Mouse (Mus musculus) layer of hippocampus, adult 11-12 months (tissue): ENCODE results near the gene Cacna1b.

ENCODE experiments used
- DNase-seq: peaks from one replicate; pipeline ENCODE4 v3.0.0; 2022; ENCODE audit warnings: low spot score

The Cacna1b gene

GRCm38 (mm10) chr2:24718906-24719305 lies 44.0 kb downstream of the Cacna1b start:
- DNase-seq, result no peak

- no peak for DNase-seq
These were observed 45.0 kb downstream of the Cacna1b start for GRCm38 (mm10) chr2:24717963-24718362.

DNA sequence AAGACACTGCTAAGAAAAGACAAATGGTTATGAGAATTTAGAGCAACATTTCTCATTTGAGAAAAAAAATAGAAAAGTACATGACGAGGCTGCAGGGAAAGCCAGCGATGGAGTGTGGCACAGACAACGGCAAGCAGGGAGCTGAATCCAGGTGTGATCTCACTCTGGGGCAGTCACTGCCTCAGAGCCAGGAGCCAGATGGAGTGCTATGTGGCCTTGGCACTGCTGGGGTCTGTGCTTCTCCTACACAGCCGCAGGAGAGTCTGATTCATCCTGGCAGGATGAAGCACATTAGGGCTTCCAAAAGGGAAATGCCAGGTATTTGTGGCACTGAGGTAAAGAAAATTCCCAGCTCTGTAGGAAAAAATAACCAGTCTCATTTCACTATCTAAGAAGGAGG lies 45.5 kb downstream of the Cacna1b start:
- DNase-seq, result peak; percentile 43

DNA sequence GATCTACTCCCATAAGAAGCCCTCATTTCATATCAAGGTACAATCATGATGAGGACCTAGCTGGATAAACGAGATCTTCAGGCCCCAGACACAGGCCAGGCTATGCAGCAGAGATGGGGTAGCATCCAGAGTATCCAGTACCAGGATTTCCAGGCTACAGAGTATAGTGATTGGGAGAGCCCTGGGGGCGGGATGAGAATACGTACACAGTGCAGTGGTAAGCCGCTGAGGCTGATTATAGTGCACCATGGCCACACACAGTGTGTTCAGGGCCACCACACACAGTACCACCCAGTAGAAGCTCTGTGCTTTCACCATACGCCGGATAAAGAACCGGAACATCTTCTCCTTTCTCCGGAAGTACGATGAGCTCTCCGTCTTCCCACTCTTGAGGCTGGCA lies 57.0 kb downstream of the Cacna1b start:
- no peak for DNase-seq

DNA sequence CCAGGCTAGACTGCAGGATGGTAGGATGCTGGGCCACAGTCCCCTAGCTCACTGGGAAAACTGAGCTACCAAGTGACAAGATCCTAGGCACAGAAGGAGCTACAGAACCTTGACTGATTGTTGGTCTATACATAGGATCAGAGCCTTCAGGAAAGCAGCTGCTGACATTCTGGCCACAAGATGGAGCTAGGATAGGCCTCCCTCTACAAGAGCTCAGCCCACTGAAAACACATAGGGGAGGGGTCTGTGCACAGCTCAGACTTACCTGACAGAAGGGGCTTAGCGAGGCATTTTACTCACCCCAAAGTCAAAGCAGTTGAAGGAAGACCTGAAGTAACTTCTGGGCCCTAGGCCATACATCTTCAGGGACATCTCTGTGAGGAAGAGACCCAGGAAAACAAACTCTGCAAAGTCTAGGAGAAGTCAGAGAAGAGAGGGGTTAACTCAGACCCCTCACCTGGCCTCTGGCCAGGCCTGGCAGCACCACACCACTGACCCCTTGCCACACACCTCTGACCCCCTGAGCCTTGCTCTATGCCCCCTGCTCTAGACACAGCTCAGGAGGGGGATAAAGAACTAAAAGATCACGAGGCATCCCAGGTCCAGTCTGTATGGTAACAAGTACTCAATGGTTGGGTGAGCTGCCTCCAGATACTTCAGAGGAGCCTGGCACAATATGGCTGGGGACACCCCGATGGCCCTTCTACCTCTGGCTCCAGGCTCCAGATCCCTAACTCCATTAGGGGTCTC lies 60.6 kb downstream of the Cacna1b start:
- no peak for DNase-seq

DNA sequence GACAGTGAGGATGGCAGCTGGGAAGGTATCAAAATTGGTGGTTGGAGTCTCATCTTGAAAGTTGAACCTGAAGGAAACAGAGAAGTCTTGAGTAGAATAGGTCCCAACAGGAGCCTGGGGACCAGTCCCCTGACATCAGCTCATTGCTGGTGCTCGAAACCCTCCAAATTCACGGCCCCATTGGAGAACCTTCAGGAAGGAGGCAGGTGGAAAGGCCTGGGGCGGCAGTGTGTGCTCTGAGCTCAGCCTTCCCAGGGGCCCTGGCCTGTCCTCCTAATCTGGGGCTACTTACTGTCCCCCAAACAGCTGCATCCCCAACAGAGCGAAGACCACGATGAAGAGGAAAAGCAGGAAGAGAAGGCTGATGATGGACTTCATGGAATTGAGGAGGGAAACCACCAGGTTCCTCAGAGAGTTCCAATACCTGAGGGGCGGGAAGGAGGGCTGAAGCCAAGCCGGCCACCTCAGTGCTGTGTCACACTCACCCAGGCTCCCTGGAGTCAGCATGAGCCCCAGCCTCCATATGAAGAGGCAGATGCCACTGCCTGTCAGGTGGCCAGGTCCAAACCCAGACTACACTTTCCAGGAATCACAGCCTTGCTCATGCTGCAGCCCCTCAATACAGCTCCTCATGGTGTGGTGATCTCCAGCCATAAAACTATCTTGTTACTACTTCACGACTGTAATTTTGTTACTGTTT lies 65.5 kb downstream of the Cacna1b start:
- no peak for DNase-seq

- no peak for DNase-seq
These were observed 70.6 kb downstream of the Cacna1b start for GRCm38 (mm10) chr2:24692371-24692770.

DNA sequence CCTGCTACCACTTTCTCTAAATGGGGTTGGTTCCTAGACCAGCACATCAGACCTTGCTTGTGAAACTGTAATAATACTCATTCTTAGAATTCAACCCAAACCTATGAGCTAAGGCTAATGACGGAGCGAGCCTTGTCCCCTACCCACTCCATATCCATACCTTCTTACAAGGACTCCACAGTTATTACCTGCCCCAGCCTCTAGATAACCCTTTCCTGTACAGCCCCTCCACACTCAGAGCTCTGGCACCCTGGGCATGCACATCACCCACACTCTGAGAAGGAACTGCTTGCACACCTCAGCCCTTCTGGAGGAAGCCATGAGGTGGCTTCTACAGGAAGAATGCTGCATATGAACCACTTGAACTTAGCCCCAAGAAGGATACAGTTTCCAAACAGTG lies 72.6 kb downstream of the Cacna1b start:
- no peak for DNase-seq

GRCm38 (mm10) chr2:24685347-24685746 lies 77.6 kb downstream of the Cacna1b start:
- DNase-seq, result no peak

GRCm38 (mm10) chr2:24684796-24685195 lies 78.2 kb downstream of the Cacna1b start:
- no peak for DNase-seq

GRCm38 (mm10) chr2:24683266-24683665 lies 79.7 kb downstream of the Cacna1b start:
- no peak for DNase-seq

DNA sequence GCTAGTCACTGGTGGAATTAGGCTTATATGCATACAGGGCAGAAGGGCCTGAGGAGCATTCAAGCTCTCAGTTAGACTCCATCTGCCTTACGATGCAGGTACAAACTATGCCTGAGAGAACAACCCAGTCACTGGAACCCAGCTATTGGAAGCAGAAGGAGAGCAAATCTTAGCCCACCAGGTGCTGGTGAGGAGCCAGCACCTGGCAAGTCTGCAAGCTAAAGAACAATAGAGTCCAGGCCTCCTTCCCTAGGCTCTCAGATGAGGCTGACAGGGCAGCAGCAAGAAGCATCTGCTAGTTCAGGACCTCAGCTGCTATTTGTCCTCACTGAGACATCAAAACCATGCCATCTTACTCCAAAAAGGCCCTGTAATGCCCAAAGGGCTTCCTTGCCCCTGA lies 82.2 kb downstream of the Cacna1b start:
- DNase-seq, result no peak

DNA sequence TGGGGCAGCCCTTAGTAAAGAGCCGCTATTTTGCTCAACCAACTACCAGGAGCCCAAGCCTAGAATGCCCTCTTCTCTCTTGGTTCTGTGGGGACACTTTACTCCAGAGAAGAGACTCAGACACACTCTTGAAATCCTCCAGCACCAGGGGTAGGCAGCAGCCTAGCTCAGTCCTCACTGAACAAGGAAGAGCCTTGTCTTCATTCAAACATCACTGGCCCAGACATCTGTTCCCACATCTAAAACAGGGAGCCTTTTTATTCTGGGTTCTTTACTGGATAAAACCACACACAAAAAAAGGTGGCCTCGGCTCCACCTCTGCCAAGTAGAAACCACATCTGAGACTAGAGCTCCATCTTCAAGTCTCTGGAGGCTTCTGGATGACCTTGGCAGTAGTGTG lies 82.8 kb downstream of the Cacna1b start:
- DNase-seq, result no peak

DNA sequence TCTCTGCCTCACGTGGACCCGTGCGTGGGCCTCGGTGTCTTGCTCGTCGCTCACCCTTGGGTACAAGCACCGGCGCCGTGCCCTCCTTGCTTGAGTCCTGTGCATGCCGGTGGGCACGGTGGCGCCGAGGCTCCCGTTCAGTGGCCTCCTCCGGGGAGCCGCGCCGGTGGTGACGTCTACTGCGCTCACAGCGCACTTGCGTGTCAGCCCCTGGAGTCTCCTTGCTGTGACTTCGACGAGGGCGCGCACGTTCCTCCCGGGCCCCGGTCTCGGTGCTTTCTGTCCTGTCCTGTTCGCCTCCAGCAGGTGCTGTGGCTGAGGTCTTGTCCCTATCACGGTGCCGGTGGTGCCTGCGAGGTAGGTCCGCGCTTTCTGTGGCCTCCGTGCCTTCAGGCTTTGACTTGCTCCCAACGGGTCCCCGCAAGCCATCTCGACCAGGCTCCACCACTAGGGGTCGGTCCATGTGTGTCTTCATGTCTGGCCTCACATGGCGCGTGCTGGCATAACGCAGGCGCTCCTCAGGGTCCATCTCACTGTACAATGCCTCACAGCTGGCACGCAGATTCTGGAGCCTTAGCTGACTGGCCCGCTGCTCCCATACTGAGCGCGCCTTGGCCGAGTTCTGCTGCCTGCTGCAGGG lies 83.8 kb downstream of the Cacna1b start:
- peak; percentile 37 for DNase-seq

DNA sequence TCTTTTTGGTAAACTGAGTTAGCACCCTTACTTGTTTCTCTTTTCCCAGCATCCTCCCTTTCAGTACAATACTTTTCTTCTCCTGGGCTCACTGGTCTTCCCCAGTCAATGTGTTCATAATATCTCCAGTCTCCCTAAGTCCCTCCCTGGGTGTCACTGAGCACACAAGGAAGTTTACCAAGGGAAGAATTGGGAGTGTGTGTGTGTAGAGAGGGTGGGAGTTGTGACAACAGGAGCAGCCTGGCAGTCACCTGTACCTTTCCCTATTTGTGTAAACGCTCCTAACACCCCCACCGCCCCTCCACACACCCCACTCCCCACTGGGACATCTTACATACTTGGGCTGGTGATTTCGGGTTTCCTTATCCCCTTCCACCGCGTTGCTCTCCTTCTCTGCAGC lies 84.4 kb downstream of the Cacna1b start:
- no peak for DNase-seq

DNA sequence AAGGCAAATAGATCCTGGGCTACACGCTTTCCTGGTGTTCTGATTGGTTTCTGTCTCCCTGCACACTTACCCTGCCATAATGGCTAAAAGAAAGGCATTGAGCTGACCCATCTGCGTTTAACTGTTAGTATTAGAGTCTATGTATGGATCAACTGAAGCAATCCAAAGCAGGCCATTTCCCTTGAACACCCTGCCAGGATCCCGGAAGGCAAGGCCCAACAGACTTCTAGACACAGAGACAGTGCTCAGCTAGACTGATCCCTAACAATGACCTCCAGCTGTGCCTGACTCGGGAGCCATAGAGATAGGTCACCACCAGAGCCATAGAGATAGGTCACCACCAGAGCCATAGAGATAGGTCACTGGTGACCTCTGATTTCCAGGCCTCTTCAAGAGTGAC lies 84.8 kb downstream of the Cacna1b start:
- no peak for DNase-seq

DNA sequence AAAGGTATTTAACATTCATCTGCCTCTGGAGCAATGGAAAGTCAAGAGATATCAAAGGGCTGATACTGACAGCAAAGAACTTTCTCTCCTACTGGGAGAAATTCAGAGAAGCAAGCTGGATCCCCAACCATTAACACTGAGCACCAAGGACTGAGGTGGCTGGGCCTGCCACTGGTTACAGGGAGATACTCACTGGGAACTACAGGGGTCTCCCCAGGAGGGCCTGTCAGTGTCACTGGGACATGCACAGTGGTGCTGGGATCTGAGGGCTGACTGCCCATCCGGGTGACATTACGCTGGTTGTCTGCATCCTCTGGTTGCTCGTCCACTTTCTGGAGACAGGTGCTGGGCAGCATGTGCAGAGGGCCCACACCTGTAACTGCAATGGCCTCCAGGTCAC lies 85.3 kb downstream of the Cacna1b start:
- no peak for DNase-seq

- no peak for DNase-seq
These were observed 88.4 kb downstream of the Cacna1b start for GRCm38 (mm10) chr2:24674432-24675006.

- DNase-seq, result no peak
These were observed 94.4 kb downstream of the Cacna1b start for GRCm38 (mm10) chr2:24668598-24668997.

DNA sequence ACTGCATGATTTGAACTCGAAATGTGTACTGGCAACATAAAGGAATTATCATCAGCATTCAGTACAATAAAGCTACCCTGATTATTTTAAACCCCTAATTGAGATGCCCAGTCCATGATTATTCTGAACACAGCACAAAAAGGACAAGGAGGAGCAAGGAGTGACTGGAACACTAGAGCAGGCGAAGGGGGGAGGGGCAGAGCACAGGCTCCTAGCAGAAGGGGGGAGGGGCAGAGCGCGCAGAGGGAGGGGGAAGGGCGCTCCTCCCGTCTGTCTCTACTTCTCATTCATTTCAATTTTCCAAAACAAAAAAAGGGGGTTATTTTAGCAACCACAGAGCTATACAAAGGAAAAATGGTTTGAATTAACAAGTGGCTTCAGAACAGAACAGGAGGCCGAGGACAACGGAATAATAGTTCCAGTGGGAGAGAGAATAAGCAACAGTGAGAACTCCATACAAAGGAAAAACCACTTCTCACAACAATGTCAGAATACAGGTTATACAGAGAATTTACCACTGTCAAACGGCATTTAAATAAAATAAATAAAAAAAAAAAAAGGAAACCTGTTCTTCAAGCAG lies 98.2 kb downstream of the Cacna1b start:
- DNase-seq, result no peak

DNA sequence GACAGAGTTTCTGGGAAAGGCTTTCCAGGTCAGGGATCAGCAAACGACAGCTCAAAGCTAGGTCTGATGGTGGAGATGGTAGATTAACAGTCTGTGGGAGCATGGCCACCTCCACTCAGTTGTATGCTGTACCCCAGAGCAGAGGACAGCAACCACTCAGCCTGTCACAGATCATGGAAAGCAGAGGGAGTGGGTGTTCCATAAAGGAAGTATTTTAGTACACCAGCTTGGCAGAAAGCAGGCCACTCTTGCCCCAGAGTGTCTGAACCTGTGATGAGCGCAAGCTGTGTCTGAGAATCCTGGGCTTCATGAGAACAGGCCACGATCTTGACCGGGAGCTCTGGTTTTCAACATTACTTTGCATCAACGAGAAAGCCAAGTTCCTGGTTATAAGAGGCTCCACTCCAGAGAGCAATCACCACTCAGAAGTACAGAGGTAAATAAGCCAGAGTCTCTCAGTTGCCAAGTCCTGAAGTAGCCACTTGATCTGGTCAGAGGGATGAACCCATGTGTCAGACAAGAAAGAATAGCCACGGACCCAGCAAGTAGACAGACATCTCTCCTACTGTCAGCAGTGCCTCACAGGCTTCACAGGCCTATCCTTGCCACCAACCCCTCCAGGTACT lies 103.7 kb downstream of the Cacna1b start:
- no peak for DNase-seq

DNA sequence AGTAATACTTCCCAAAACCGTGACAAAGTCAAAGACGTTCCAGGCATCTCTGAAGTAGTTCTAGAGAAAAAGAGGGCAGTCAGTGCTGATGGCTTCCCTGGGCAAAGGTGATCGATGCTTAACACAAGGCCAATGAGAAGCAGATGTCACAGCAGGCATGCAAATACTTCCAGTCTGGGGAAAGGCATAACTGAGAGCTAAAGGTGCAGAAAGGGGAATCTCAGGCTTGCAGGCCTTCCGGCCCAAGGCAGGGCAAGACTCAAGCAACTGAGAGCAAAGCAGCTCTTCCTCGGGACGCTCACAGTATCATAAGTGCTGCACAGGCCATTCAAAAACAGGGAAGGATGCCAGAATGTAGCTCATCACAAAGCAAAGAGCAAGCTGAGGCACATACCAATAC lies 114.4 kb downstream of the Cacna1b start:
- DNase-seq, result no peak
